Mouse (Mus musculus) right cerebral cortex, adult 18-20 months (tissue): ENCODE measurements around the gene 4833427G06Rik.
"Not testable (repeated sequence)": the region's sequence is repeated elsewhere in the genome, so short reads cannot be mapped to it uniquely, and the experiment has no call there.

Experiments
- DNase-seq: peaks from one replicate; pipeline ENCODE4 v3.0.0; 2022; ENCODE audit warnings: mixed read lengths

4833427G06Rik gene

DNA sequence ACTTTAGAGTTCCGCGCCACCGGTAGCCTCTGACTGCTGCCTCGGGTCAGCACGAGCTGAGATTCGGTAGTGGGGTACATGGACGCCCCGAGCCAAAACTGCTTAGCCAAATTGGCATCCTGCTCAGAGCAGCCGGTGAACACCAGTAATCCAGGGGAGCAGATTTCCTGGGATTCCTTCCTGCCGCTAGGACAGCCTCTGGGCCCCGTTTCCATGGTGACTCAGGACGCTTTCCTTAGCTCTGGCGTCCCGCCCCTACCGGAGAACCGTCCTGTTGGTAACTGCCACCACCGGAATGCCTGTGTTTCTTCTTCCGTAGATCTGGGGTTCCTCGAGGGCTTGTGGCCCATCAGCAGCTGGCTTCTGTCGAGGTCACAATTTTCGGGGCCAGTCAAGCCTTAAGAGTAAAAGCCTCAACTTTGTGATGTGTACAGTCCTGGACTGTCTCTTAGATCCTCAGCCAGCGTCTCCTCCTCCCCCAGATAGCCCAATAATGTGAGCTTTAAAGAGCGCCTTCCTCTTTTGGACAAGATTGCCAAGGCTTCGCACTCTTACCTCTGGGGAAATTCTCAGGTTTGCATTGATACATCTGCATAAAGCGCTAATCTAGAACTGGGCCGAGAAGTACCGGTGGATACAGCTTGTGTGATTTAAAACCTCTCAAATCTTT lies at the start of gene 4833427G06Rik:
Gene 4833427G06Rik (minus strand): TSS at position 323 of the 670 bp plus-strand sequence.
- peak; percentile 30 for DNase-seq

DNA sequence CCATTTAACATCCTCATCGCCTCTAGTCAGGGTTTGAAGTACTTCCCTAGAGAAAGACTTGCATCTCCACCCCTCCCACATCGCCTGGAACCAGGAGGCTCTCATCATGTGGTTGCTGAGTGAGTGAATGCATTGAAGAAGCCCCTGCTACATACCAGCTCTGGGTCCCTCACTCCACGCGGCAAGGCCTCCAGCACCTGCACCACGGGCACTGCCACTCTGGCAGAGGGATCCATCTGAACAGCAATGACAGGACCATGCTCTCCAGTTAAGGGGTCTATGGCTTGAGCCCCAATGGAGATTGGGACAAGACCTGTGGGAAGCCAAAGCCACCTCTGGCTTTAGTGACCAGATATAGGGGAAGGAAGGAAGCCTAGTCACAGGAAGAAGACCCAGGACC lies 45.4 kb upstream of the 4833427G06Rik start:
- DNase-seq = no peak

DNA sequence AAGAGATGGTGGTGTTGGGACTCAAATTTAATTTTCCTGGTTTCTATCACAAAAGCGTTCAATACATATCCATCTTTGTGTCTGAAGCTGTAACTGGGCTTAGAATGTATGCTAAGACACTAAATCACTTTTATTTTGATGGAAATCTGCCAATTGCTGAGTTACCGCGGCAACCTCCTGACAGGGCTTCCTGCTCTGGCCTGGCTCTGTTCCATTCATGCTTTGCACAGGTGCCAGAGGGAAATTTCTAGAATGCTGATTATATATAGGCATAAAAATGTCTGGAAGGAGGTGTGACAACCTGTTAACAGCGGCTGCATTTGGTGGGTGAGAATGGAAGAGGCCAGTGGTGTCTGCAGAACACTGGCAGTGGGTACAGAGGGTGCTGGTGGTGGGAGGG lies 44.6 kb upstream of the 4833427G06Rik start:
- DNase-seq = no peak

DNA sequence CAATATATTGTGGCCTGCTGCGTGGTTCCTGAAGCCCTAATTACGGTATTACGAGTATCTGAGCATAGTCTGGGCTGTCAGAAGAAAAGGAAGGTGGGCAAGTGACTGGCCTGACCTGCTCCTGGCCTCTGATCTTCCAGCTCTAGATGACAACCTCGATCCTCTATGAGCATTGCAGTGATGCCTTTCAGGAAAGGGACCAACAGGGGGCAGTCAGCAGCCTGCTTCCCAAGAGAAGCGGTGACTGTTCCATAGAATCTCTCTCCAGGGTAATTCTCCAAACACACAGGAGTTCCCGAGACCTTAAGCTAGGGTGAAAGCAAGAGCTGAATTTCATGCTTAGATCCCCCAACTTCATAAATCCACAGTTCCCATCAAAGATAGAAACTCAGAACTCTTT lies 42.3 kb upstream of the 4833427G06Rik start:
- no peak for DNase-seq

DNA sequence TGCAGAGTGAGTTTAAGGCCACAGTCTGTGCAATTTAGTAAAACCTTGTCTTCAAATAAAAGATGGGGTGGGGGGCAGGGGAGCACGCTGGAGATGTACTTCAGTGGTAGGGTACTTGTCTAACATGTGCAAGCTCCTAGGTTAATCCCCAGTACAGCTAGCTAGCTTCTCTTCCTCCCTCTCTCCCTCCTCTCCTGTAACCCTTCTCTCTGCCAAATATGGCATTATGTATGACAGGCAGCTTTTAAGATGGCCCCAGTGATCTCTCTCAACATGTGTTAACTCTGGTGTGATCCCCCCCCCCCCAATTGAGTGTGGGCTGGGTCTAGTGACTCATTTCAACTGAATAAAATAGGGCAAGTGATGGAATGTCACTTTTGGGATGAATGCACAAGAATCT lies 41.6 kb upstream of the 4833427G06Rik start:
- DNase-seq = no peak

DNA sequence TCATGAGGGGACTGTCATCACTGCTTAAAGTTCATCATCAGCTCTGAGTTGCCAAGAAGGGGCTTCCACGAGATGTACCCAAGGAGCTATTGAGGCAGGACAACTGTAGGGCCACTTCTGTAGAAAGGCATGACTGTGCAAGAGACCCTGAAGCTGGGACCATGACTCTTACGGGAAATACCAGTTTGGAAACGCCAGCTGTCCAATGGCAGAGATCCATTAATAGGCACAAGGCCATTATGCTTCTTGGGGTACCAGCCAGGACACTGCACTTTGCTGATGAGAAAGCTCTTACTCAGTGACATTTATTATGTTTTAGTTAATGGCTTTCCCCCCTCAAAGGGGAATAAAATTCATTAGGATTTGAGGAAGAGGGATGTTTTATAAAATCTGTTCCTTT lies 38.8 kb upstream of the 4833427G06Rik start:
- DNase-seq = no peak

DNA sequence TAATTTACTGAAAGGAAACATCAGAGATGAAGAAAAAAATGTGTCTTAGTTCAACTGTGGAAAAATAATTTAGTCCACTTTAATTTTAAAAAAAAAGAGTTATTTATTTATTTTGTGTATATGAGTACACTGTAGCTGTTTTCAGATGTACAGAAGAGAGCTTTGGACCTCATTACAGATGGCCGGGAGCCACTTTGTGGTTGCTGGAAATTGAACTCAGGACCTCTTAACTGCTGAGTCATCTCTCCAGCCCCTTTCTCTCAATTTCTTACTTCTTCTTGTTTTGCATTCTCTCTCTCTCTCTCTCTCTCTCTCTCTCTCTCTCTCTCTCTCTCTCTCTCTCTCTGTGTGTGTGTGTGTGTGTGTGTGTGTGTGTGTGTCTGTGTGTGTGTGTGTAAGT lies 37.5 kb upstream of the 4833427G06Rik start:
- not testable (repeated sequence) for DNase-seq

DNA sequence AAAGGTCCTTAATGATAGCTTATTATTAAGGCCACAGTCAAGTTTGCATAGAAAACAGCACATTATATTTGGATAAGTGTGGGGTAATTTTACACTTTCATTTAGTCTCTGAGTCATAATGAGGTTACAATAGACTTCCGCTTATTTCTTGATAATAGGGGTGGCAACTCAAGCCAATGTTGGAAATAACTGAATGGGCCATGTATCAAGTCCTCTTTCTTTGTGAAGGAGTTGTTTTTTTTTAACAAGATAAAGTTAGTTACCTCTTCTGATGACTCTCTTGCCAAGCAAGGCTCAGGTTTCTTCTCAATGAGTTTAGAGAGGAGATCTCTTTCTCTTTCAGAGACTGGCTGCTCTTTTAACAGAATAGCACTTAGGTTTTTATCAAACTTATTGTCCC lies 36.4 kb upstream of the 4833427G06Rik start:
- DNase-seq = no peak

DNA sequence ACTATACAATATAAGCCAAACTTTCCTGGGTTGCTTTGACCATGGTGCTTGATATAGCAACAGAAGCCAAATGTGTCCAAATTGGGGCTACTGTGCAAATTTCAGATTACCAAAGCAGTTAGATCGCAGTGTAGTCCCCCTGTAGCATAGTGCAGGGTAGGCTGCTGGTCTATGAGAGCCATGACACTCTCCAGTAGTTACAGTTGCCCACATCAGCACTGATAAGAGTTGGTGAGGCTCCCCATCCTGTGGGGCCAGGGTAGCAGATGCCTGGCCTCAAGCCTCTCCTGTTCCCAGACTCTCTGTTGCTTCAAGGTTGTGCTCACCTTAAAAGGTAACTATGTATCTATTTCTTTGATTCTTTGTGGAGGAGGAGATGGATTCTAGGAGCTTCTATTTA lies 36.0 kb upstream of the 4833427G06Rik start:
- DNase-seq = no peak

DNA sequence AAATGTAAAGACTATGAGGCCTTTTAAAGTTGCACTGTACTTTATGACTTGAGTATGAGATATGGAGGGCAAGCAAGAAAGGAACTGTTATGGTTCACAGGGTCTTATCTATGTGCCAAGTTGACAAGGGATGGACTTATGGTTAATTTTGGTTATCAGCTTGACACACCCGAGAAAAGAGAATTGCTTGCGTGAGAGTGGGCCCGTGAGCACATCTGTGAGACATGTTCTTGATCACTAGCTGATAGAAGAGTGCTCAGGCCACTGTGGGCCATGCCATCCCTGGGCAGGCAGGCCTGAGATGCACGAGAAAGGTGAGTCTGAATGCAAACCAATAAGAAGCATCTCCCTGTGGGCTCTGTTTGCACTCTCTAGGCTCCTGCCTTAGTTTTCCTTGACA lies 35.6 kb upstream of the 4833427G06Rik start:
- DNase-seq = no peak

DNA sequence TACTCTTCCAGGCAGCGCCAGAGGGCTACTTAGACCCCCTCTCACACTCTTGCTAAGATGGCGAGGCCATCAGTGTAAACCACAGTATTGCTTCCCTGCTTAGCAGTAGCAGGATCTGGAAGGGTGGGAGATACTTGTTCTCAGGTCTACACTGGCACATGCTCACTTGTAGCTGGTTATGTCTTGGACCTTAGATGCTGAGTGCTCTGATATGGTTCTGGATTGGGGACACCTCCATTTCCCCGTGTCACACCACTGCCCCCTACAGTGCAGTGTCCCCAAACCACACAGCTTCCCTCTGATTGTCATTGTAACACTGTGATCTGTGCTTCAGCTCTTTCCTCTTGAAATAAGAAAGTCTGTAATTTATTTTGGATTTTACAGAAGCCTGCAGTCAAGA lies 35.1 kb upstream of the 4833427G06Rik start:
- DNase-seq = no peak

DNA sequence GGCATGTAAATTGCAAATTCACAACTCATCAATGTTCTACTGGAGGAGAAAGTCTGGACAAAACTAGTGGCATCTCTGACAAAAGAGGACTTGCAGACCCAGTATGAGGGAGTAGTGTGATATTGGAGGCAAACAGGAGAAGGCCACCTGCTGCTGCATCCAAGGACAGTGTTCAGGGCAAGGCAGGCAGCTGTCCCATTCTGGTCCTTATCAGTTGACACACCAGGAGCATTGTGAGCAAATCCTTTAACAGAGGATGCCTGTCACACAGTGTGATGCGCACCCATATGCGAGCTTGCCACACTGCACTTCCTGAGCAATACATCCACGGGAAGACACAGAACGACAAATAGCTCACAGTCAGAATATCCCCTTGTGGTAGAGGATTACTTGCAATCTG lies 12.9 kb upstream of the 4833427G06Rik start:
- no peak for DNase-seq

DNA sequence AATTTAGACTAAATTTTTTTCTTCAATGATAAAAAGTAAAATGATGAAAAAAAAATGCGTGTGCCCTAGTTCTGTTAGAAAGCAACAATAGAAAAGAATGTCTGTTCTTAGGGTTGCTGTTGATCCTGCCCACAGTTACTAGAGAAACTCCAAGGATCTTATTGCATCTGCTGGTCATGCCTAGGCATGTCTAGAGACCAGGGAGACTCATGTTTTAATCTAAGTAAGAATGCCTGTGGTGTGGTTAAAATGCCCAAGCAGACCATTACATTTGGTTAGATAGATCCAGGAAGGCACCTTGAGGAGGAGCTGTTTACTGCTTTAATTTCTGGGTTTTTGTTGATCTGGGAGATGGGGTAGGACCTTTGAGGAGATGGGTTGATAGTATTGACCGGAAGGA lies 3.9 kb upstream of the 4833427G06Rik start:
- no peak for DNase-seq

DNA sequence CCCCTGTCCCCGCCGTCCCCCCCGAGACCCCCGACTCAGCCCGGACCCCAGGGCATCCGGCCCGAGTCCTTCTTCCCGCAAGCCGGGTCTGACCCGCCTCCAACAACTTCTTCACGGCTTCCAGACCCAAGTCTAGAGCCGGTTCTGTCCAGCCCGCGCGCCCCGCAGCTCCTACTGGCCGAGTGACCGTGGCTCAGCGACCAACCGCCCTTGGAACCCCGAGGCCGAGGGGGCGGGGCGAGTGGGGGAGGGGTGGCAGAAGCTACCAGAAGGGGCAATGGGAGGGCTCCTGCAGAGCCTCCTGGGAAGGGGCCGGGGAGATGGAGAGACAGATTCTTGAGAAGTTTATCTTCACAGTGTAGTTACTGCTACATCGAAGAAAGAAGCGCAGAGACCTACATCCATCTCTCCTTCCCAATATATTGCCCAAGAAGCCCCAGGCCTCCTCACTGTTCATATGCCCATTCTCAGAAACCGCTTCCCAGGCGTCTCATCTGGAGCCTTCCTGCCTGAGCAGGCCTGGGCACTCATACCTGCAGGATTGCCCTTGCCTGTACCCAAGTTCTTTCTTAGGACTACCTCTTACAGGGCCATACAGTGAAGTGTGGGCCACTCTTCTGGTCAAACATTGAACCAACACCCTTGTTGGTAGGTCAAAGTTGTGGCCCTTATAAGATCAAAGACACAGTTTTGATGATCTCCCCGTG lies 2.1 kb upstream of the 4833427G06Rik start:
- no peak for DNase-seq

DNA sequence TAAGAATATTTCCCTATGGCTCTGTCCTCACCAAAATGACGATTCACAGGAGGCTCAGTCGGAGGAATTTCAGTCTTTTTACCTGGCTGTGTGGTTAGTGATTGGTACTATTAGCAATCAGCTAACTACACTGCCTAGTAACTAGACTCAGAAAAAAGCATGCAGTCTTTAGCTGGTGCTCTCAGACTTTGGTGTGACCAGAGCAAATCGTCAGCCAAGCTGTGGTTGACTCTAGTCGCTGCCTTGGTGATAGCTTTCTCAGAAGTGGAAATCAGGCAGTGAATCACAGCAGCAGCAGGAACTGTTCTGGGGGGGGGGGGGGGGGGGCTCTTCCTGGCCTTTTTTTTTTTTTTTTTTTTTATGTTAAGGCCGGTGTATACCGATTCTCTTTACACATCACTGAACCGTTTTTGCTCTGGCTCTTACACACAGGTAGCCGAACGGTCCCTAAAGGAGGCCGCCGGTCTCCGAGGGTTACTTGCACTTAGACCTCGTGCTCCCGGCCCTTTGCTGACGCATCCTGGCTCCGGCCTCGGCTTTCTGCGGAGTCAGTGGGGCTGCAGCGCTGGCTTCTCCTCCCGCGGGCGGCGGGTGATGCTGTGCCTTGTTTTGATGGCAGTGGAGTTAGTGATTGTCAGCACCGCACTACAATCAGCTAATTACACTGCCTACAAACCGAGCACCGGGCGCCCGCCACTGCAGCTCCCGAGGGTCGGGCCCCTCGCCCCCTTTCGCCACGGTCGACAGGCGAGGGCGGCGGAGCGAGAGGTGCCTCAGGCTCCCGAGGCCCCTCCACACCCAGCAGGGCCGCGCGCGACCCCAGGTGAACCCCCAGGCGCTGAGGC lies 1.3 kb upstream of the 4833427G06Rik start:
- DNase-seq = peak; percentile 18

DNA sequence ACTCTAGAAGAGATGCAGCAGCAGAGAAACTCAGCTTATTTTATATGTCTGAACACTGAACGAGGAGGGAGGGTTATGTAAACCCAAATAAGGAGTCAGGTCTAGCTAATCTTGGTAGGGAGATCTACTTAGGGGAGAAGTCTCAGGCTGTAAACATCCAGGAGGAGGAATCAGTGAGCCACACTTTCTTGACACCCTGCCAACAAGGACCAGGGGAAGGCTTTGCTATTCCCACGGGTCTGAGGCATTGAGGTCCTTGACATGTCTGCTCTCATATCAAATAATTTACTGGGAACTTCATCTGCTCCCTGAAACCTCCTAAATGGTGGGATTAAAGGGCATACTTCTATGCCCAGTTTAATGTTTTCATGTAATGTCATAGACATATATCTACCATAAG lies 5.6 kb downstream of the 4833427G06Rik start:
- no peak for DNase-seq

DNA sequence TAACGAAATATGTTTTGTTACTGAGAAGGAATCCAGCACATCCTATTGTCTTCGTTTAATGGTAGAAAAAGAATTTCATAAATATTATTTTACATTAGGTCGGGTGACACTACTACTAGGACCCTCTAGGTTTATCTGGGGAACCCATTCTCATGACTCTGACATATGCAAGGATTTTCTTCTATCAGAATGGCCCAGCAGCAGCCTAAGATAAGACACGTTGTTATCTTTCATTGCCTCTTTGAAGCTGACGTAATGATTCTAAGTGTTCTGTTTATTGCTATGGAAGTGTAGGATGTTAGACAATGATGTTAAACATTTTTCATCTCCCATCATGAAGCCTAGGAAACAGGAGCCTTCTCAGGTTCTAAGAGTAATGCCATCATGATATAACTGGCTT lies 8.2 kb downstream of the 4833427G06Rik start:
- no peak for DNase-seq

DNA sequence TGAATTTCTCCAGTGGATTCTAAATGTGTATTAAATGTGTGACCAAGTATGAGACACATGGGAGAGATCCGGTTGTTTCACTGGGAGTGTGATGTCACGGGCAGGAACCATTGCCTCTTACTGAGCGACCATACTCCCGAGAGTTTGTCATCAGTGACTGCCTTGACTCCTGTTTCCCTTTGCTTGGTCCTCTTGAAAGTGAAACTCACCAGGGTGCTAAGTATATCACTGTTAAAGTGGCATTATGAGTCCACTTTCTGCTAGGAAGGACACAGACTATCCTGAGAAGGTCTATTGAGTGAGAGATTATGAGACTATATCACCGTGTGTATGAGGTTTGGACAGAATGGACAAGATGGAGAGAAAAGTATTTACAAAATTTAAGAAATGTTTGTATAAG lies 20.3 kb downstream of the 4833427G06Rik start:
- DNase-seq = no peak

DNA sequence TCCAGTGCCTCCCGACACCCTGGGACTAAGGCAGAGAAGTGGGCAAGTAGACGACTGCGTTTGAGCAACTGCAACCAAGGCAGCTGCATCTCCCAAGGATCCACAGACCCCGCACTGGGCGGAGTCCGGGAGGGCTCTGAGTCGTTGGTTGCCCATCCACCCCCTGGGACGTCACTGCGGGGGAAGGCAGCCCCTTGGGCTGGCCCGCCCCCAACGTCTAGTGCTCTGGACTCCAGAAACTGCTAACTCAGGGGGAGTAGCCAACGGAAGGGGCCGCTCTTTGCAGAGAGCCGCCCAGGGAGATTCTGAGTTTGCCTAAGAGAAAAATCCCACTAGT lies 24.9 kb downstream of the 4833427G06Rik start, which contains the start of gene Layn:
Gene Layn (minus strand): TSS at position 116 of the 337 bp plus-strand sequence.
- peak; percentile 23 for DNase-seq

DNA sequence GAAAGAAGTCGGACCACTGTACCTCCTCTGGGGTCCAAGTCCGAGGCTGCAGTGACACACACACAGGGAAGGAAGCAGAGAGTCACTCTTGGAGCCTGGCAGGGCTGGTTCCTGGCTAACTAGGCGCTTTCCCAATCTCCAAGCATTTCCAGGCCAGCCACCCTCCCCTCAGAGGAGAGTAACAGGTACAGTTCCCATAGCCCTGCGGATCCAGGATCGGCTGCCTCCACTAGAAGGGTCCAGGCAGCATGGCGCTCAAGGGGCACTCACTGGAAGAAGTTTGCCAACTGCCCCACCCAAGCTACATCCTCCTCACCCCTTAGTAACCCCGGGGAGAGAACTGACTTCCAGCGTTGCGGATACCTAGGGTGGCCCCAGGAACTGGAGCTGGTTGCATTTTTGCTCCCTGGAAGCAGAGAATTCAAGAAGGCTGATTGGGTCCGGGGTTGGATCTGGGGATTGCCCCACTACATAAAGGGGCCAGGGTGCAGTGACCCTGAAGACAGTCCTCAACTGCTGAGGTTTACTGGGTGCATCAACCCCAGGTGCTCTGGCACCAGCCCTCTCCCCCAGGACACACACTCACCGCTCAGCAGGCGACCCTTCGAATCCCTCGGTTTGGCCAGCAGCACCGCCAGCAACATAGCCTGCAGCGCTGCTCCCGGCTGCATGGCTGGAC lies 25.4 kb downstream of the 4833427G06Rik start:
- DNase-seq = no peak

DNA sequence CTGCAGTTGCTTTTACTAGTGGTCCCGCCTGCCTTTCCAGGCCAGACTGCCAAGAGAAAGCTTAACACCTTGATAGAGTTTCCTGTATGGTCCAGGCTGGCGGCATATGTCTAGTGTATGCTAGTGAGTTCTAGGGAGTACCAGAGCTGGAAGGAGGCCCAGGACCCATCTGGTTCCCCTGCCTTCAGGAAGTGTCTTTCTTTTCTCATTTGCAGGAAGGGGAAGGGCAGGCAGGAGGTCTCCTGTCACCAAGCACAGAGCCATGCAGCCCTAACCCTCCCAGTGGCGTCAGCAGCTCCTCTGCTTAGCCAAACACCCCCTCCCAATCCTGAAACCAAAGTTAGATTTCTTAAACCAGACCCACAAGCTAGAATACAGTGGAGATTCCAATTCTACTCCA lies 26.1 kb downstream of the 4833427G06Rik start:
- no peak for DNase-seq

DNA sequence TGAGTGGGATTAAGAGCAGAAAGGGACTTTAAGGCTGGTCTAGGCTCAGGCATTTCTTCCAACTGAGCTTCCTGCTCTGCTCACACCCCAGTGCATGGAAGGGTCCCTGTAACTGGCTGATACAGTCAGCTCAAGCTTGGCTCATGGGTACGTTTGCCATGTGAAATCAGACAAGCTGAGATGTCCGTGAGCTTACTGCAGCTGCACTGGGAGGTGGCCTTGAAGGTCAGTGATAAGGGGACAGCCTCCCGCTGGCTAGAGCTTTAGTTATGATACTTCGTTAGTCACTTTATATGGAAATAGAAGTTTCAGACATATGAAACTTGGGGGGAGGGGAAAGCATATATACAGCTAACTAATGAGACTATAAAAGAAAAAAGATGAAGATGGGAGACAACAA lies 31.1 kb downstream of the 4833427G06Rik start:
- no peak for DNase-seq

DNA sequence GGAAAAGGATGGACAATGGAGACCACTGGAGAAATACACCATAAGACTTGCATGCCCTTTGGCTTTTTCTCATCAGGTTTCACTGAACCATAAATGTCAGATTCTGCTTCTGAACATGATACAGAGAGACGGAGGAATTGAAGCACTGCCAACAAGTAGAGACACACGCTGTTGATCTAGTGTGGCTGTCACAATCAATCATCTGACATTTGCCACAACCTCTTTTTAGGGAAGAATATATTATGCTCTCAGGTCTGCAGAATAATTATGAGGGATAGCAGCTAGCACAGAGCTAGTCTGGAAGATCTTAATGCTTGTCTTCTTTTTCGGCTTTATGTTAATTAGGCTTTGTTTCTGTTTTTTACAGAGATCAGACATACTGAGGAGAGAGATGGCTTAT lies 33.7 kb downstream of the 4833427G06Rik start:
- DNase-seq = no peak
